Mouse (Mus musculus): Measurements from ENCODE around the gene Rin2.

- TF ChIP-seq CTCF (IDR thresholded peaks at IDR 0.05; ENCODE audit: low read depth) (no peak), EP300 (IDR thresholded peaks at IDR 0.05; ENCODE audit: low read depth) (no peak)
Measured at GRCm38 (mm10) chr2:145788562-145789346, 113.7 kb downstream of the Rin2 start.
